Mouse (Mus musculus) MEL (cell line): ENCODE results near the gene Prrt4.

Experiments
- CTCF ChIP-seq, 3 experiments: IDR thresholded peaks in 2 of 3; conservative IDR thresholded peaks in 1 of 3; 2 replicates each; pipeline ENCODE4 v1.5.1; 2011 to 2012; ENCODE audit warnings: low read length in 3 of 3, low read depth in 2 of 3, mild to moderate bottlenecking in 2 of 3, improper control_type of control experiment in 1 of 3, inconsistent platforms in 1 of 3, mixed read lengths in 1 of 3, moderate library complexity in 1 of 3; ENCODE audit not compliant: control insufficient read depth in 1 of 3, insufficient read depth in 1 of 3, poor library complexity in 1 of 3, severe bottlenecking in 1 of 3
- MAX ChIP-seq: IDR thresholded peaks from 2 replicates; pipeline ENCODE4 v1.6.1; 2011; ENCODE audit warnings: low read length, improper control_type of control experiment
- POLR2AphosphoS5 ChIP-seq: IDR thresholded peaks from 2 replicates; pipeline ENCODE4 v1.6.1; 2012; ENCODE audit warnings: low read depth, borderline replicate concordance, mild to moderate bottlenecking, inconsistent platforms, low read length, moderate library complexity, mixed read lengths
- SMC3 ChIP-seq: IDR thresholded peaks from 2 replicates; pipeline ENCODE4 v1.6.1; 2011; ENCODE audit warnings: low read depth, low read length, improper control_type of control experiment

DNA sequence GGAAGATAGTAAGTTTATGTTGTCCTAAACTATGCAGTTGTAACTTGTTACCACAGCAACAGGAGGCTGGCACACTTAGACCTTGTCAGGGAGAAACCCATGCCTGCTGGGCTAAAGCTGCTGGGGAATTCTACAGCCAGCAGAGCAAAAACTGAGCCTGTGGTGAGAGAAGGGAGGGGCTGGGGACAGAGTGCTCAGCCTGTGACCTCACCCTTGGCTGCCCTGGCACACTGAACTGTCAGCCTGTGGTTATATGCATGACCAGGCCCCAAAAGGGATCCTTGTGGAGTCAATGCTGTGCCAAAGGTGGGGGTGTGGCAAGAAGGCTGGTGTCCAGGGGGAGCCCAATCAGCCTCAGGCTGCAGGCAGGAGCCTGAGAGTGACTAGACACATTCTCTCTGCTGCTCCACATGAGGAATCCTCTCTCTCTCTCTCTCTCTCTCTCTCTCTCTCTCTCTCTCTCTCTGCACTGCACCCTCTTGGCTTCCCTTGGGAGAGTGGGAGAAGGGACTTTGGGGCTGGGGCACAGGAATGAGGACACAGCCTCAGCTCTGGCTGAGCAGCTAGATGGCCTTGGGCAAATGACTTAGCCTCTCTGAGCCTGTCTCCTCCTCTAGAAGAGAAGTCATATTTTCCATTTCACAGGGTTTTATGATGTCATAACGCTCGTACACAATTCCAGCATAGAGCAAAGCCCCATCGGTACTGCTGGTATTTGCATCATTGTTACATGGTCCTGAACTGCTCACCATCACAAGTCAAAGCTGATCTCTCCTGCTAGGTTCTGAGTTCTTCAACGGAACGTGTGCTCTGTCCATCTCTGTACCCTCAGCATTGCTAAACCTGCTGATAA, 16.7 kb upstream of the Prrt4 start:
- TF ChIP-seq CTCF (IDR thresholded peaks at IDR 0.05 in 2 of 3, conservative IDR thresholded peaks at IDR 0.05 in 1 of 3; ENCODE audit: control insufficient read depth in 1 of 3, insufficient read depth in 1 of 3, low read depth in 2 of 3, low read length in 3 of 3, poor library complexity in 1 of 3, severe bottlenecking in 1 of 3) (no peak), SMC3 (no peak), MAX (no peak), POLR2AphosphoS5 (no peak)
